Mouse (Mus musculus) cerebellum, adult 2 months (tissue): ENCODE data around the gene Pla2g1b.

Experiments
- CTCF ChIP-seq: fragments of 200-500 bp; IDR thresholded peaks from 2 replicates; pipeline ENCODE4 v1.5.1; 2011; ENCODE audit warnings: low read depth, mild to moderate bottlenecking, control low read depth, low read length, moderate library complexity, borderline replicate concordance; ENCODE audit not compliant: insufficient read depth
- POLR2A ChIP-seq: fragments of 200-500 bp; IDR thresholded peaks from 2 replicates; pipeline ENCODE4 v1.6.1; 2011; ENCODE audit warnings: low read length, control low read depth, borderline replicate concordance; ENCODE audit not compliant: insufficient read depth

DNA sequence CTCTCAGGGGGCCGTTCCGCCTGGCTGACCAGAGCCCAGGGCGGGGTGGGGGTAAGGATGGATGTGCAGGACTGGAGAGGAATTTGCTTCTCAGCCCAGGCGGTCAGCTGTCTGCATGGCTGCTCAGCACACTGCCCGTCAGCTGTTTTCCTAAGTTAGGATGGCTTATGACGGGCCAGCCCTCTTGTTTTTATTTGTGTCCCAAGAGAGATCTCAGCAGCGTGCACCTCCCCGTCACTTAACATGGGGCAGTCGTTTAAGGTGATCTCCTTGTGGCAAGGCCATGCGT is 42.7 kb downstream of the Pla2g1b start:
- TF ChIP-seq POLR2A (no peak), CTCF (no peak)
